Mouse (Mus musculus): Measurements from ENCODE around the gene Gnpnat1. TPM values are rescaled to one million over a fixed set of nuclear protein-coding genes. Genes with fewer than 3 reads are reported as not detected.

Gnpnat1 gene
- polyA plus RNA-seq, 1 experiment from 2014 or later = 30.2 TPM

- Histone ChIP-seq H3K9ac (no peak overlapping the region), H3K4me1 (replicated peaks) (0 out of 2 replicates have a peak, but pooled peaks cover 4% of the 10 kb centered on the region), H3K27ac (replicated peaks) (no peak overlapping the region), H3K36me3 (replicated peaks) (no peaks in the 10 kb centered on the region), H3K9me3 (replicated peaks) (no peaks in the 10 kb centered on the region), H3K4me3 (replicated peaks) (no peak overlapping the region), H3K4me2 (no peak overlapping the region), H3K27me3 (no peaks in the 10 kb centered on the region)
- WGBS (ENCODE audit: insufficient replicate concordance) = 69% methylated on average over 2 of the region's 2 CpGs
- ATAC-seq (ENCODE audit: insufficient read depth) = no peak
Measured at GRCm38 (mm10) chr14:45438931-45439275, 34.2 kb upstream of the Gnpnat1 start.

DNA sequence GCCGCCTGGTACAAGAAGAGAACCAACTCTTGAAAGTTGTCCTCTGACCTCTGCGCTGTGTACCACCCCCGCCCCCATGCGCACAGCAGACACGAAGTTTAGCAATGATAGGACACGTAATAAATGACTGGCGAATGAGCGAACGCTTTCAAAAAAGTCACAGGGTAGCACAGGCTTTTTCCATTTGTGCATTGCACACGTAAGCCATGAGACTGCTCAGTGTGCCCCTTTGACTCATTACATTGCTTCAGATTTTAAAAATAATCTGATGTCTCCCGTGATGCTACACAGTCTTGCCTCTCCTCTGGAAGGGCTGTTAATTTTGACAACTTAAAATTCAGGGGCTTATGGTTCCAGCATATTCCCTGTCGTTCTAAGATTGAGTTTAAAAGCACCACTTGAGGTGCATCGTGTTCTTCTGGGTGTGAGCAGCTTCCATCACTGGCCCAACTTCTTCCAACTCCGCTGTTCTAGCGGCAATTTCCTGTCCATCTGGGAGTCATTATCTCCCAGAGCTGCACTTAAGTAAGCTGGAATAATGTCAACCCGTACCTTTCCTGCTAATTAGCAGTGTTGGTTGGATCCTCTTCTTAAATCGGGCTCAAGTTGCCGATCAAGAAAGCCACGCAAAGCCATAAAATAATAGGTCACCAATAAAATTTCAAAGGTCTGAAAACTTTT, 33.7 kb upstream of the Gnpnat1 start:
- Histone ChIP-seq H3K4me3 (replicated peaks) (no peak overlapping the region), H3K36me3 (replicated peaks) (no peaks in the 10 kb centered on the region), H3K27ac (replicated peaks) (no peak overlapping the region), H3K9me3 (replicated peaks) (no peaks in the 10 kb centered on the region), H3K9ac (no peak overlapping the region), H3K4me2 (no peak overlapping the region), H3K27me3 (no peaks in the 10 kb centered on the region), H3K4me1 (replicated peaks) (0 out of 2 replicates have a peak, but pooled peaks cover 3% of the 10 kb centered on the region)
- ATAC-seq (ENCODE audit: insufficient read depth) = no peak
- WGBS (ENCODE audit: insufficient replicate concordance) = 61% methylated on average over 19 of the region's 19 CpGs

- WGBS (ENCODE audit: insufficient replicate concordance) = 46% methylated on average over 6 of the region's 6 CpGs
- H3K27ac ChIP-seq (replicated peaks) = no peak overlapping the region
- no peaks in the 10 kb centered on the region for H3K4me1 ChIP-seq (replicated peaks)
- H3K4me3 ChIP-seq (replicated peaks) = no peak overlapping the region
- H3K27me3 ChIP-seq = no peaks in the 10 kb centered on the region
- ATAC-seq (ENCODE audit: insufficient read depth) = no peak
- H3K9me3 ChIP-seq (replicated peaks) = peaks cover 6% of the 10 kb centered on the region; the same call in 1 of the 2 replicates
- no peak overlapping the region for H3K4me2 ChIP-seq
- no peak overlapping the region for H3K9ac ChIP-seq
- no peaks in the 10 kb centered on the region for H3K36me3 ChIP-seq (replicated peaks)
Measured at GRCm38 (mm10) chr14:45434220-45434619, 29.5 kb upstream of the Gnpnat1 start.

DNA sequence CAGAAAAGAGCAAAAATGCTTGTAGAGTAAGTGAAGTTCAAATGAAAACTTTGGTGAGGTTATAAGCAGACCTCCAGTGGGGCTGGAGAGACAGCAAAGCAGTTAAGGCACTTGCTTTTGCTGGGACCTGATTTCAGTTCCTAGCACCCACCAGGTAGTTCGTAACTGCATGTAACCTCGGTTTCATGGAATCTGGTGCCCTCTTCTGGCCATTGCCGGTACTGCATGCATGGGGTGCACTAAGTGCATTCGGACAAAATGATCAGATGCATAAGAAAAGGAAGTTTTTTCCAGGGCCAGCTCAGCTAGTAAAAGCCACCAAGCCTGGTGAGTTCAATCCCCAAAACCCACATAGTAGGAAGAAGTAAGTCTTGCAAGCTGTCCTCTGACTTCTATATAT, 27.3 kb upstream of the Gnpnat1 start:
- Histone ChIP-seq H3K9me3 (replicated peaks) (peaks cover 6% of the 10 kb centered on the region; the same call in 1 of the 2 replicates), H3K27me3 (no peaks in the 10 kb centered on the region), H3K4me2 (no peak overlapping the region), H3K9ac (no peak overlapping the region), H3K4me1 (replicated peaks) (no peaks in the 10 kb centered on the region), H3K27ac (replicated peaks) (no peak overlapping the region), H3K4me3 (replicated peaks) (no peak overlapping the region), H3K36me3 (replicated peaks) (no peaks in the 10 kb centered on the region)
- no peak for ATAC-seq (ENCODE audit: insufficient read depth)
- WGBS (ENCODE audit: insufficient replicate concordance) = 64% methylated on average over 4 of the region's 4 CpGs

- Histone ChIP-seq H3K36me3 (replicated peaks) (no peaks in the 10 kb centered on the region), H3K4me2 (no peak overlapping the region), H3K4me1 (replicated peaks) (no peaks in the 10 kb centered on the region), H3K4me3 (replicated peaks) (no peak overlapping the region), H3K27ac (replicated peaks) (no peak overlapping the region), H3K27me3 (no peaks in the 10 kb centered on the region), H3K9me3 (replicated peaks) (peaks cover 6% of the 10 kb centered on the region; the same call in 1 of the 2 replicates), H3K9ac (no peak overlapping the region)
- 68% methylated on average over 13 of the region's 13 CpGs for WGBS (ENCODE audit: insufficient replicate concordance)
- ATAC-seq (ENCODE audit: insufficient read depth) = no peak
Measured at GRCm38 (mm10) chr14:45430066-45430842, 25.5 kb upstream of the Gnpnat1 start.

- no peak overlapping the region for H3K4me2 ChIP-seq
- no peak for ATAC-seq (ENCODE audit: insufficient read depth)
- no peak overlapping the region for H3K27ac ChIP-seq (replicated peaks)
- 7% methylated on average over 5 of the region's 5 CpGs for WGBS (ENCODE audit: insufficient replicate concordance)
- no peak overlapping the region for H3K4me3 ChIP-seq (replicated peaks)
- H3K9me3 ChIP-seq (replicated peaks) = no peaks in the 10 kb centered on the region
- H3K27me3 ChIP-seq = no peaks in the 10 kb centered on the region
- H3K9ac ChIP-seq = no peak overlapping the region
- 0 out of 2 replicates have a peak, but pooled peaks cover 4% of the 10 kb centered on the region for H3K4me1 ChIP-seq (replicated peaks)
- no peaks in the 10 kb centered on the region for H3K36me3 ChIP-seq (replicated peaks)
Measured at GRCm38 (mm10) chr14:45423220-45423619, 18.5 kb upstream of the Gnpnat1 start.

- no peak overlapping the region for H3K9ac ChIP-seq
- no peak overlapping the region for H3K27ac ChIP-seq (replicated peaks)
- no peak overlapping the region for H3K4me3 ChIP-seq (replicated peaks)
- no peak for ATAC-seq (ENCODE audit: insufficient read depth)
- H3K27me3 ChIP-seq = no peaks in the 10 kb centered on the region
- H3K36me3 ChIP-seq (replicated peaks) = no peaks in the 10 kb centered on the region
- H3K4me2 ChIP-seq = no peak overlapping the region
- no peaks in the 10 kb centered on the region for H3K9me3 ChIP-seq (replicated peaks)
- WGBS (ENCODE audit: insufficient replicate concordance) = 35% methylated on average over 4 of the region's 4 CpGs
- H3K4me1 ChIP-seq (replicated peaks) = 0 out of 2 replicates have a peak, but pooled peaks cover 4% of the 10 kb centered on the region
Measured at GRCm38 (mm10) chr14:45422371-45422770, 17.7 kb upstream of the Gnpnat1 start.

DNA sequence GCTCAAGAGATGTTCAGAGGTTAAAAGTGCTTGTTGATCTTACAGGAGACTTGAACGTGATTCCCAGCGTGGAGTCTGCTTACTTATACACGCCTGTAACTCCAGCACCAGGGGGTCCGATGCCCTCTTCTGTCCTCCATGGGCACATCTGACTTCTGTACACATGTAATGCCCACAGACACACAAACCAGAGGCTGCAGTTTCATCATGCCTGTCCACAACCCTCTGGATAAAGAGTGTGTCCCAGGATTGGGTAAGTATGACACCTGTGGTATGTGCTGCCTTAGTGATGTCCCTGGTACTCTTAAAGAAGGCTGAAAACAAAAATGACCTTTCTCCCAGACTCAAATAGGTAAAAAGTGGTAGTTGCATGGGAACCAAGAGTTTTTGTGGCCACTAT, 14.6 kb upstream of the Gnpnat1 start:
- Histone ChIP-seq H3K4me3 (replicated peaks) (no peak overlapping the region), H3K4me2 (no peak overlapping the region), H3K27ac (replicated peaks) (no peak overlapping the region), H3K4me1 (replicated peaks) (0 out of 2 replicates have a peak, but pooled peaks cover 4% of the 10 kb centered on the region), H3K27me3 (no peaks in the 10 kb centered on the region), H3K9me3 (replicated peaks) (no peaks in the 10 kb centered on the region), H3K9ac (no peak overlapping the region), H3K36me3 (replicated peaks) (no peaks in the 10 kb centered on the region)
- 49% methylated on average over 4 of the region's 4 CpGs for WGBS (ENCODE audit: insufficient replicate concordance)
- no peak for ATAC-seq (ENCODE audit: insufficient read depth)

GRCm38 (mm10) chr14:45418553-45418952, 13.8 kb upstream of the Gnpnat1 start:
- H3K27ac ChIP-seq (replicated peaks) = 0 out of 2 replicates have a peak overlapping the region, but pooled peaks have one; percentile 7
- no peak for ATAC-seq (ENCODE audit: insufficient read depth)

DNA sequence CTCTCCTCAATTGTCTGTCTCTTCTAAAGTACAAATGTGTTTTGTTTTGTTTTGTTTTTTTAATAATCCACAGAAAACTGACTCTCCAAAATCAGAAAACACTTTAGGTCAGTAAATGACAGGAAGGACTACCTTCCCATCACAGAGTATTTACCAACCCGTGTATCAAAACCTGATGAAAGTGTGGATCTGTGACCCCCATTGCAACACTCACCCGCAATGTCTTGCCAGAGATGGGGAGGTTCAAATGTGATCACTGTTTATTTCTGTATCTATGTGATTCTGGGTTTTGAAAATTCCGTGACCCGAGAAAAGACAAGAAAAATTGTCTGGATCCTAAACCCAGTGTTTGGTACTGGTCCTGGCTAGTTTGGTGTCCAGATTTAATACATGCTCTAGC, 11.6 kb upstream of the Gnpnat1 start:
- Histone ChIP-seq H3K4me2 (no peak overlapping the region), H3K9ac (no peak overlapping the region), H3K4me3 (replicated peaks) (no peak overlapping the region), H3K27me3 (no peaks in the 10 kb centered on the region), H3K27ac (replicated peaks) (no peak overlapping the region), H3K9me3 (replicated peaks) (no peaks in the 10 kb centered on the region), H3K36me3 (replicated peaks) (no peaks in the 10 kb centered on the region), H3K4me1 (replicated peaks) (0 out of 2 replicates have a peak, but pooled peaks cover 4% of the 10 kb centered on the region)
- 66% methylated on average over 4 of the region's 4 CpGs for WGBS (ENCODE audit: insufficient replicate concordance)
- ATAC-seq (ENCODE audit: insufficient read depth) = no peak

More at GRCm38 (mm10) chr14:45418553-45418952, 13.8 kb upstream of the Gnpnat1 start:
- H3K27me3 ChIP-seq = no peaks in the 10 kb centered on the region
- H3K9me3 ChIP-seq (replicated peaks) = no peaks in the 10 kb centered on the region
- H3K4me3 ChIP-seq (replicated peaks) = no peak overlapping the region
- 54% methylated on average over 3 of the region's 3 CpGs for WGBS (ENCODE audit: insufficient replicate concordance)
- no peak overlapping the region for H3K9ac ChIP-seq
- no peaks in the 10 kb centered on the region for H3K36me3 ChIP-seq (replicated peaks)
- H3K4me1 ChIP-seq (replicated peaks) = 0 out of 2 replicates have a peak, but pooled peaks cover 4% of the 10 kb centered on the region
- H3K4me2 ChIP-seq = no peak overlapping the region

- no peak for ATAC-seq (ENCODE audit: insufficient read depth)
- Histone ChIP-seq H3K4me1 (replicated peaks) (no peaks in the 10 kb centered on the region), H3K27me3 (no peaks in the 10 kb centered on the region), H3K9me3 (replicated peaks) (no peaks in the 10 kb centered on the region), H3K4me2 (no peak overlapping the region), H3K9ac (no peak overlapping the region), H3K27ac (replicated peaks) (no peak overlapping the region), H3K36me3 (replicated peaks) (no peaks in the 10 kb centered on the region), H3K4me3 (replicated peaks) (no peak overlapping the region)
- 61% methylated on average over 7 of the region's 7 CpGs for WGBS (ENCODE audit: insufficient replicate concordance)
Measured at GRCm38 (mm10) chr14:45403651-45404050, 1.1 kb downstream of the Gnpnat1 start.
